Mouse (Mus musculus): ENCODE data around the gene Syce2.

- TF ChIP-seq CTCF (IDR thresholded peaks at IDR 0.05): no peak
- no peak for TF ChIP-seq EP300 (IDR thresholded peaks at IDR 0.05; ENCODE audit: insufficient read depth, low read depth, low read length)
- TF ChIP-seq POLR2A (IDR thresholded peaks at IDR 0.05; ENCODE audit: insufficient read depth, low read depth, low read length): no peak
These were observed 33.9 kb upstream of the Syce2 start for GRCm38 (mm10) chr8:84837912-84838470.

Data from heart, adult 2 months (tissue).